Mouse (Mus musculus): ENCODE results near the gene Olfr548-ps1.

Gene Olfr548-ps1

DNA sequence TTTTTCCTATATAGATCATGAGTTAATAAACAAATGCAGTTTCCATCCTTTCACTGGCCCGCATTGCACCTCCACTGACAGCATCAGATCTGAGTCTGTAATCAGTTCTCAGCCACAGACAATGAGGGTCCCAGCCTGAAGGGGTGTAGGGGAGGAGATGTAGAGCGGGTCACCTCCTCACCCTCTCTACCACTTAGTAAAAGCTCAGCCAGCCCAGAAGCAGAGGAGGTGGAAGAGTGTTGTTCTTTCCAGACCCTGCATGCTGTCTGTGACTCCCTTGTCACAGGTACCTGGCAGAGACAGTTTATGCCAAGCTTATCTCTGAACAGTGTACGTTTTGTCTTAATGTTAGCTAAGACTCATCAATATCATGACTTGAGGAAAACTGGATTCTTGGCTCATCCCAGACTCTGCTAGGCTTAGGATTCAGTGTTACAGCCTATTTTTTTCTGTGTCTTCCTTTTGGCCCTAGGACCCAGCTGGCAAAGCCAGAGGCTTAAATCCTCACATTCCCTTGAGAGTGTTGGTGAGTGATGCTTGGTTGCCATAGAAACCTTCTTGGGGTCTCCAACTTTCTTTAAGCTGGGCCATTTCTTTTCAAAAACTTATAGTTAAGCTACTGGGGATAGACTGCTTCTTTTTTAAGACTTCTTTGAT lies 32.6 kb downstream of the Olfr548-ps1 start:
- peak; percentile 16 for DNase-seq (ENCODE audit: low read depth, low spot score)

DNA sequence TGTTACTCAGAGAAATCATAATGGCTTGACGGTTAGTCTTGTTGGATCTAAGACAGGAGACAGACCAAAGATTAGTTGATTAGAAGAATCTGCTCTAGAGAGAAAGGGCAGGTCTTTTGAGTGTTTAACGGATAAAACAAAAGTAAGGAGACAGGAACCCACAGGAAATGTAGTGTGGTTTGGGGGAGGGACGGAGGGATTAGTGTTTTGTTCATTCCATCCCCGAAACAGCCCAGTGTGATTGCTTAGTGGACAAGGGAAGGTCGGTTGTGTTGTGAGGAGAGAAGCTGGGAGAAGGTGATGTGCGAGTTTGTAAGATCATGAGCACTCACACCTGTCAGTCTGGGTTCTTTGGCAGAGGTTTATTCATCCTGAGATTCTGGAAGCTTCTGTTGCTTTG lies 35.3 kb downstream of the Olfr548-ps1 start:
- no peak for DNase-seq (ENCODE audit: low read depth, low spot score)

DNA sequence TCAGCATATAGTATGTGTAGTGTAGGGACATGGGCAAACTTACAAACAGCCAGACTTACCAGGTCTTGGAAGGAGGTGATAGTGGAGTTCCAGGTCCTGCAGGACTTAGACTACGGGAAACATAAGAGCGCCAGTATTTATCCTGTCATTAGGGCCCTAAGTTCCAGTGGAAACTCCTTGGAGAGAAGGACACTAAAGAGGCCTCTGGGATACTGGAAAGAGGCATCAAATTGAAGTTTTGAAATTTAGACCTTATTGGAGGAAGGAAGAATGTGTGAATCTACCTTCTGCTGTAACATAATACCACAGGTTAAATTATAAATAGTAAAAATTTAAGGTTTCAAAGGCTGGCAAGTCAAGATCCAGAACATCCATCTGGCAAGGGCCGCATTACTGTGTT lies 51.1 kb downstream of the Olfr548-ps1 start, which contains the start of gene Olfr551:
TSS of gene Olfr551 (minus strand) at position 101 of the 400 bp plus-strand sequence.
- no peak for DNase-seq (ENCODE audit: low read depth, low spot score)

Measured in brain, embryonic 18.5 days (tissue).